Mouse (Mus musculus): ENCODE data around the gene Tap2. TPM values are rescaled to one million over a fixed set of nuclear protein-coding genes. Genes with fewer than 3 reads are reported as not detected.
A peak's percentile ranks its signal among the peaks of the same experiment; 100 is the strongest.

Gene Tap2
- polyA plus RNA-seq, 1 experiment from 2014 or later = 12.7 TPM

DNA sequence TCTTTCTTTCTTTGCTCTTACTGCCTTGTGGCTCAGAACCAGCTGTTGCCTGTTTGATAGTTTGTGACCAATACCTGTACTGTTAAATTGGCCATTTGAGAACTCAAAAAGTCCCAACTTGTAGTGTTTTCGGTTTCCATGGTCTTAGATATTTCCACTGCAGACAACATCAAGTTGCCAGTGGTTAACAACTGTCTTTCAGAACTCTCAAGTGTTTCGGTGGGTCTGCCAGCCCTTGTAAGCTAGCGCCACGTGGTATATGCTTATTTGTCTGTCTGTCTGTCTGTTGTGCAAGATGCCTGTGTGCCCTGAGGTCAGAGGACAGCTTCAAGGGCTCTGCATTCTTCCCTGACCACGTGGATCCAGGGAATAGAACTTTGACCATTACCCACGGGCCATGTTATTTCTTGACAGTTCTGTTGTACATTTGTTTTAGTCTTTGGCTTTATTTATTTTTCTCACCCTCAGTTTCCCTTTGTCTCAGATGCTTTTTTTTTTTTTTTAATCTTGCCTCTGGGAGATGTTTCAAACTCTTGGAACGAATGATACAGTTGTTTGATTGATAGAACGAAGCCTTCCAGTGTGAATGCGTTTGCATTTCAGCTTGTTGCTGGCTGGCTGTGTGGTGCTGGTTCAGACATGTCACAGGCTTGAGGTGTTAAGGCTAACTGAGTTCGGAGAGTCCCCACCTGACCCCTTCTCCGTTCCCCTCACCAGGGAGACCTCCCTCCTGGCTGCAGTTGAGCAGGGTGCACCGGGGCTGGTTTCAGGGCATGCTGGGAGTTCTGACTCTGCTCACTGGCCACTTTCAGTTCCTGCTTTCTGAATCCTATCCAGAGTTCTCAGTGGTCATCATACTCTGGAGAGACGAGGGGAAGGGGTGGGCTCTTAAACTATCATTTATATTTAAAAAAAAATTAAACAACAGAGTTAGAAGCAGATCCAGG is 23.1 kb upstream of the Tap2 start:
- no peak for ATAC-seq (ENCODE audit: borderline replicate concordance, extremely low read depth, low FRiP score, low TSS enrichment)
- Histone ChIP-seq H3K9me3 (peaks cover 6% of the 10 kb centered on the region; the same call in 1 of the 2 replicates), H3K9ac (no peak overlapping the region), H3K4me2 (no peak overlapping the region), H3K36me3 (no peaks in the 10 kb centered on the region), H3K27me3 (0 out of 2 replicates have a peak, but pooled peaks cover 12% of the 10 kb centered on the region), H3K27ac (no peak overlapping the region), H3K4me3 (no peak overlapping the region), H3K4me1 (no peaks in the 10 kb centered on the region)
- WGBS = 57% methylated on average over 13 of the region's 13 CpGs

DNA sequence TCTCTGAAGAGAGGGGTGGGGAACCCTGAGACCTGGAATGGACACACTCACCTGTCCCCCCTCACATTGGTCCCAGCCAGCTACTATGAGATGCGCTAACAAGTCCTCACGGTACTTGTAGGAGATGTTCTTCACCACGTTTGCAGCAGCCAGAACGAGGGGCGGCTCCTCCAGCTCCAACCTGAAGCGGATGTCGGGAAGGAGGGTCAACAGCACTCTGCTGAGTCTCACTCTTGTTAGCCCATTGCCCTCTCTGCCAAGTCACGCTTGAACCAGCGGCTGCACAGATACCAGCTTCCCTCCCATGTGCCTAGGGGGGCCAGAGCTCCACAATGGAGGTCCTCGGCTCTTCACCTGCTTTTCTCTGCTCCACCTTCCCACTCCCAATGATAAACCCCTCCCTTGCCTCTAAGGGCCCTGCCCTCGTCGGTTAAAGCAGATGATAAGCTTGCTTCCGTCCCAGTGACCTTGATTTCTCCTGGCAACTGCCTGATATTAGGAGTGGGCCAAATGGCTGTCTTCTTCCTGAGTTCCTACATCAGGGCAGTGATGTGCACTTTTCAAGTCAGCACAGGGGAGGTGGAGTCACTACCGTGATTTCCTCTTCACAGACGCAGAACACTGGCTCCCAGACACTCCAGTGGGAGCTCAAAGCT is 19.6 kb upstream of the Tap2 start:
- no peak overlapping the region for H3K9ac ChIP-seq
- H3K4me1 ChIP-seq = peaks cover 15% of the 10 kb centered on the region
- no peak overlapping the region for H3K4me2 ChIP-seq
- H3K27ac ChIP-seq = no peak overlapping the region
- H3K36me3 ChIP-seq = no peaks in the 10 kb centered on the region
- peaks cover 27% of the 10 kb centered on the region for H3K27me3 ChIP-seq
- H3K4me3 ChIP-seq = no peak overlapping the region
- 61% methylated on average over 15 of the region's 15 CpGs for WGBS
- H3K9me3 ChIP-seq = no peaks in the 10 kb centered on the region
- no peak for ATAC-seq (ENCODE audit: borderline replicate concordance, extremely low read depth, low FRiP score, low TSS enrichment)

DNA sequence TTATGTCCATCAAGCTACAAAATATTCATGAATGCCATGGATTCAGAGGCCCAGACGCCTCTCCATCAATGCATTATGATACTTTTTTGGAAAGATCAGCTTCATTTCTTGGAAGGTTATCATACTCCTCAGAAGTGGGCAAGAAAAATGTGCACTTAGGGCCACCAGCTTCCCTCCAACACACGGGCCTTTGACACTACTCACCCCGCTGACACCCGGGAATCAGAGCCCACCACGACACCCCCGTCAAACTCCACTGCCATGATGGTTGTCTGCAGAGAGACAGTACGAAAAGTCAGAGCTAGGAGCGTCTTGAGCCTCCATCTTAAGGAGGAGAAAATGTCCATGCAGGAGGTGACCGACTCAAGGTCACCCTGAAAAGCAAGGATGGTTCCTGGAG is 17.8 kb upstream of the Tap2 start:
- Histone ChIP-seq H3K4me1 (peaks cover 15% of the 10 kb centered on the region), H3K4me2 (no peak overlapping the region), H3K4me3 (no peak overlapping the region), H3K27me3 (peaks cover 27% of the 10 kb centered on the region), H3K9ac (no peak overlapping the region), H3K27ac (no peak overlapping the region), H3K36me3 (no peaks in the 10 kb centered on the region), H3K9me3 (no peaks in the 10 kb centered on the region)
- 81% methylated on average over 9 of the region's 9 CpGs for WGBS
- no peak for ATAC-seq (ENCODE audit: borderline replicate concordance, extremely low read depth, low FRiP score, low TSS enrichment)

DNA sequence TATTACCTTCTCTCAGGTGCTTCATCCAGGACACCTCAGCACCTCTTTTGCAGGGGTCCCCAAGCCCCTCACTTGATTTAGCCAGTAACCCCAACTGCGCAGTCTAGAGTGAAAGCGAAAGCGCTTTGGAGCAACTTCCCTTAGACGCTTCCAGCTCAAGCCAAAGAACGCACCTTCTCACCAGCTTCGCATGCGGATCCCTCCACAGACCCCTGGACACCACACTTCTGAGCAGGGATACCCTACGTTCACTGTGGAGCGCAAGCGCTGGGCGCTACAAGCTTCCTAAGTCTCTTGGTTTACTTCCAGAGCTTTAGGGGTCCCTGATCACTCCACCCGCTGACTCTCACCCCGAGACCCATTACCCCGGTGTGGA is 16.5 kb upstream of the Tap2 start:
- WGBS = 7% methylated on average over 14 of the region's 14 CpGs
- ATAC-seq (ENCODE audit: borderline replicate concordance, extremely low read depth, low FRiP score, low TSS enrichment) = no peak; the same call in 1 of the 2 replicates
- no peaks in the 10 kb centered on the region for H3K36me3 ChIP-seq
- no peaks in the 10 kb centered on the region for H3K9me3 ChIP-seq
- H3K4me1 ChIP-seq = peaks cover 15% of the 10 kb centered on the region
- peak overlapping the region; percentile 63 for H3K4me3 ChIP-seq
- peak overlapping the region; percentile 96 for H3K4me2 ChIP-seq
- peaks cover 27% of the 10 kb centered on the region for H3K27me3 ChIP-seq
- peak overlapping the region; percentile 44 for H3K9ac ChIP-seq
- 0 out of 2 replicates have a peak overlapping the region, but pooled peaks have one; percentile 73 for H3K27ac ChIP-seq

DNA sequence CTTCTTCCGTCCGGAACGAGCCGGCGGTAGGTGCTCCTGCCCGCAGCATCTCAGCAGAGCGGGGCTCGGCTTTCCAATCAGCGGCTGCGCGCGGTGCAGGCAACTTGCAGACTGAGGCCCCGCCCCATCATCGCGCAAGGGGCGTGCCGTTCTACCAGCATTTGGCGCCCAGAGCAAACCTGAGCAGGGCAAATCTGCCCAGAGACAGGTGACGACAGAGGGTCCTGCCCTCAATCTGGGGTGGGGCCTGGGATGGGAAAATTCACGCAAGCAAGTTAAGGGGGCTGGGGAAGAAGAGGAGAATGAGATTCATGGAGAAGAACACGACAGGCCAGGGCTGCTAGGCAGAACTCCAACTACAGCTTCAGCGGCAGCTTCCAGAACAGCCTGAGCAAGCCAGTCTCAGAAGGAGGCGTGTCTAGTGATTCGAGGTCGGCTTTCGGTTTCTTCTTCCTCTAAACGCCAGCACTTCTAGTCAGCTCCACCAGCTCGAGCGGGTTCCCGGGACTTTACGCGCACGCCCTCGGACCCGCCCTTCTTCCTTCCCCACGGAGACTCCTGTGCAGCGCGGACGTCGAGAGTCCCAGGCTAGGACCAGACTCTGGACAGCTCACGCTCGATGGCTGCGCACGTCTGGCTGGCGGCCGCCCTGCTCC is 15.9 kb upstream of the Tap2 start, which contains the start of the genes Tap1 and Psmb9:
Gene Tap1 (plus strand): TSS at position 293 of the 656 bp plus-strand sequence.
Gene Psmb9 (minus strand): TSS at position 504 of the 656 bp plus-strand sequence.
- H3K9ac ChIP-seq = peak within 1 kb of the TSS; percentile 69
- H3K27ac ChIP-seq = peak within 1 kb of the TSS; percentile 73
- H3K9me3 ChIP-seq = no peaks in the 10 kb centered on the region
- H3K27me3 ChIP-seq = peaks cover 32% of the 10 kb centered on the region
- H3K4me1 ChIP-seq = peaks cover 15% of the 10 kb centered on the region
- ATAC-seq (ENCODE audit: borderline replicate concordance, extremely low read depth, low FRiP score, low TSS enrichment) = peak; percentile 95
- 0% methylated on average over 46 of the region's 46 CpGs for WGBS
- H3K4me3 ChIP-seq = peak within 1 kb of the TSS; percentile 63
- no peaks in the 10 kb centered on the region for H3K36me3 ChIP-seq
- peak within 1 kb of the TSS; percentile 96 for H3K4me2 ChIP-seq

DNA sequence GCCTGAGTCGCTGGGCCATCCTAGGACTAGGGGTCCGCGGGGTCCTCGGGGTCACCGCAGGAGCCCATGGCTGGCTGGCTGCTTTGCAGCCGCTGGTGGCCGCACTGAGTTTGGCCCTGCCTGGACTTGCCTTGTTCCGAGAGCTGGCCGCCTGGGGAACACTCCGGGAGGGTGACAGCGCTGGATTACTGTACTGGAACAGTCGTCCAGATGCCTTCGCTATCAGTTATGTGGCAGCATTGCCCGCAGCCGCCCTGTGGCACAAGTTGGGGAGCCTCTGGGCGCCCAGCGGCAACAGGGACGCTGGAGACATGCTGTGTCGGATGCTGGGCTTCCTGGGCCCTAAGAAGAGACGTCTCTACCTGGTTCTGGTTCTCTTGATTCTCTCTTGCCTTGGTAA is 15.3 kb upstream of the Tap2 start:
- H3K27ac ChIP-seq = peak overlapping the region; percentile 73

DNA sequence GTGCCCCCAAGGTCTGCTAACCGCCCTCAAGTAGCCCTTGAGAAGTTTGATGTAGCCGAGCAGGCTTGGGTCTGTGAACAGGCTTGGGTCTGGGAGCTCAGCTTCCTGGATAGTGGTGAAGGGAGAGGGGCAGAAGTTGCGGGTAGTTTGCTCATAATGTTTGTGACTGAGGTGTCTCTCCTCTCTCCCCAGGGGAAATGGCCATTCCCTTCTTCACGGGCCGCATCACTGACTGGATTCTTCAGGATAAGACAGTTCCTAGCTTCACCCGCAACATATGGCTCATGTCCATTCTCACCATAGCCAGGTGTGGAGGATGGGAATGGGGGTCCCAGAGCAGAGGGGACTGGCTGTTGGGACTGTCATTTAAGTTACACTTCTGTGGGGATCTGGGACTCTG is 14.3 kb upstream of the Tap2 start:
- 55% methylated on average over 6 of the region's 6 CpGs for WGBS
- H3K4me2 ChIP-seq = no peak overlapping the region
- H3K4me1 ChIP-seq = peaks cover 15% of the 10 kb centered on the region
- no peak overlapping the region for H3K4me3 ChIP-seq
- no peaks in the 10 kb centered on the region for H3K9me3 ChIP-seq
- H3K27ac ChIP-seq = no peak overlapping the region
- ATAC-seq (ENCODE audit: borderline replicate concordance, extremely low read depth, low FRiP score, low TSS enrichment) = no peak
- H3K9ac ChIP-seq = no peak overlapping the region
- peaks cover 37% of the 10 kb centered on the region for H3K27me3 ChIP-seq
- H3K36me3 ChIP-seq = no peaks in the 10 kb centered on the region

More for the DNA sequence above, 15.3 kb upstream of the Tap2 start:
- H3K4me1 ChIP-seq = peaks cover 15% of the 10 kb centered on the region
- peaks cover 37% of the 10 kb centered on the region for H3K27me3 ChIP-seq
- ATAC-seq (ENCODE audit: borderline replicate concordance, extremely low read depth, low FRiP score, low TSS enrichment) = no peak
- H3K36me3 ChIP-seq = no peaks in the 10 kb centered on the region
- H3K9me3 ChIP-seq = no peaks in the 10 kb centered on the region
- 5% methylated on average over 20 of the region's 20 CpGs for WGBS
- peak overlapping the region; percentile 96 for H3K4me2 ChIP-seq
- peak overlapping the region; percentile 69 for H3K9ac ChIP-seq
- peak overlapping the region; percentile 63 for H3K4me3 ChIP-seq

DNA sequence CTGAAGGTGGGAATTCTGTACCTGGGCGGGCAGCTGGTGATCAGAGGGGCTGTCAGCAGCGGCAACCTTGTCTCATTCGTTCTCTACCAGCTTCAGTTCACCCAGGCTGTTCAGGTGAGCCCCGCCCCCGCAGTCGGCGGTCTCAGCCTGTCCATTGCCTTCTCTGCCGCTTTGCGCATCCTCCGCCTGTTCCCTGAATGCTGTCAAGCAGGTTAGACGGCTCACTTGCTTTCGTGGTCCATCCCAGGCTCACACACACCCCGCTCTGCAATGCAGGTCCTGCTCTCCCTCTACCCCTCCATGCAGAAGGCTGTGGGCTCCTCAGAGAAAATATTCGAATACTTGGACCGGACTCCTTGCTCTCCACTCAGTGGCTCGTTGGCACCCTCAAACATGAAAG is 10.5 kb upstream of the Tap2 start:
- H3K36me3 ChIP-seq = no peaks in the 10 kb centered on the region
- no peaks in the 10 kb centered on the region for H3K9me3 ChIP-seq
- H3K4me2 ChIP-seq = no peak overlapping the region
- no peak overlapping the region for H3K9ac ChIP-seq
- H3K27ac ChIP-seq = no peak overlapping the region
- peaks cover 55% of the 10 kb centered on the region for H3K27me3 ChIP-seq
- no peak for ATAC-seq (ENCODE audit: borderline replicate concordance, extremely low read depth, low FRiP score, low TSS enrichment)
- no peak overlapping the region for H3K4me3 ChIP-seq
- 17% methylated on average over 16 of the region's 16 CpGs for WGBS
- peaks cover 9% of the 10 kb centered on the region for H3K4me1 ChIP-seq

DNA sequence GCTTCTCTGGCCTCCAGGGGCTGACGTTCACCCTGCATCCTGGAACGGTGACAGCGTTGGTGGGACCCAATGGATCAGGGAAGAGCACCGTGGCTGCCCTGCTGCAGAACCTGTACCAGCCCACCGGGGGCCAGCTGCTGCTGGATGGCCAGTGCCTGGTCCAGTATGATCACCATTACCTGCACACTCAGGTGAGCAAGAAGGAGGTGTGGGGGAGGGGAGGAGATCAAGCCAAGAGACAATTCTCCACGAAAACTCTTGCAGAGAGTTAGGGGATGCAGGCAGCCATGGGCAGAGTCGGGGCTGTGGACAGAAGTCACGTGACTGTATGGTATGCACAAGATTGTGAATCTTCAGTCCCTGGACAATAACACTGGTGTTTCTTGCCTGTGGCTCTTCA is 9.9 kb upstream of the Tap2 start:
- peaks cover 5% of the 10 kb centered on the region; the same call in 1 of the 2 replicates for H3K4me1 ChIP-seq
- H3K27me3 ChIP-seq = peaks cover 61% of the 10 kb centered on the region
- ATAC-seq (ENCODE audit: borderline replicate concordance, extremely low read depth, low FRiP score, low TSS enrichment) = no peak
- no peaks in the 10 kb centered on the region for H3K36me3 ChIP-seq
- H3K27ac ChIP-seq = no peak overlapping the region
- no peak overlapping the region for H3K4me2 ChIP-seq
- H3K4me3 ChIP-seq = no peak overlapping the region
- no peak overlapping the region for H3K9ac ChIP-seq
- 47% methylated on average over 8 of the region's 8 CpGs for WGBS
- H3K9me3 ChIP-seq = no peaks in the 10 kb centered on the region

DNA sequence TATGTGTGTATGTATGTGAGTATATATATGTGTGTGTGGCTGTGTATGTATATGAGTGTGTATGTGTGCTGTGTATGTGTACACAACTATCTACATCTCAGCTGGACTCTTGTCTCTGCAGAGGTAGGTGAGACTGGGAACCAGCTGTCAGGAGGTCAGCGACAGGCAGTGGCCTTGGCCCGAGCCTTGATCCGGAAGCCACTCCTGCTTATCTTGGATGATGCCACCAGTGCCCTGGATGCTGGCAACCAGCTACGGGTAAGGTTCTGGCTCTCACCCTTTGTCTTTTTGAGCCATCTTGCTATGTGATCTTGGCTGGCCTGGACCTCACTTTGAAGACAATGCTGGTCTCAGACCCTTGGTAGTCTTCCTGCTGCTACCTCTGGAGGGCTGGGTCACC is 8.6 kb upstream of the Tap2 start:
- Histone ChIP-seq H3K27me3 (peaks cover 68% of the 10 kb centered on the region), H3K4me2 (no peak overlapping the region), H3K4me3 (no peak overlapping the region), H3K36me3 (no peaks in the 10 kb centered on the region), H3K9ac (no peak overlapping the region), H3K9me3 (no peaks in the 10 kb centered on the region), H3K4me1 (peaks cover 5% of the 10 kb centered on the region; the same call in 1 of the 2 replicates), H3K27ac (no peak overlapping the region)
- WGBS = 76% methylated on average over 4 of the region's 4 CpGs
- no peak for ATAC-seq (ENCODE audit: borderline replicate concordance, extremely low read depth, low FRiP score, low TSS enrichment)

DNA sequence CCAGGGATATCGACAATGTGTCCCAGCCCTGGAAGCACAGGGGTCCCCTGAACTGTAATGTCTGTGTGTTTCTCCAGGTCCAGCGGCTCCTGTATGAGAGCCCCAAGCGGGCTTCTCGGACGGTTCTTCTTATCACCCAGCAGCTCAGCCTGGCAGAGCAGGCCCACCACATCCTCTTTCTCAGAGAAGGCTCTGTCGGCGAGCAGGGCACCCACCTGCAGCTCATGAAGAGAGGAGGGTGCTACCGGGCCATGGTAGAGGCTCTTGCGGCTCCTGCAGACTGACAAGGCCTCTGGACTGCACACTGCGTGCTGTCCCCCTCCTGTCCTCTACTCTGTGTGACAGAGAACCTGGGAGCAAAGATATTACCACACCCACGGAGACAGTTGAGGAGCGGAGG is 6.8 kb upstream of the Tap2 start:
- WGBS = 28% methylated on average over 12 of the region's 12 CpGs
- peaks cover 5% of the 10 kb centered on the region; the same call in 1 of the 2 replicates for H3K4me1 ChIP-seq
- no peak overlapping the region for H3K4me2 ChIP-seq
- H3K9ac ChIP-seq = no peak overlapping the region
- no peak overlapping the region for H3K27ac ChIP-seq
- no peaks in the 10 kb centered on the region for H3K36me3 ChIP-seq
- no peak overlapping the region for H3K4me3 ChIP-seq
- no peaks in the 10 kb centered on the region for H3K9me3 ChIP-seq
- ATAC-seq (ENCODE audit: borderline replicate concordance, extremely low read depth, low FRiP score, low TSS enrichment) = no peak
- H3K27me3 ChIP-seq = peaks cover 68% of the 10 kb centered on the region

All from lung, embryonic 15.5 days (tissue).